Mouse (Mus musculus) heart, embryonic 12.5 days (tissue): Measurements from ENCODE around the gene Edn1. TPM values are rescaled to one million over a fixed set of nuclear protein-coding genes. Genes with fewer than 3 reads are reported as not detected.

Source experiments
- ATAC-seq: fragments of 200-750 bp; cut with Nextera tagmentation; 2 replicates; pipeline ENCODE4 v1.8.0; 2017; ENCODE audit warnings: moderate TSS enrichment, moderate library complexity; ENCODE audit not compliant: insufficient number of reproducible peaks, low FRiP score
- H3K27ac ChIP-seq: fragments of 300-500 bp; sonication (generic); 2 replicates; pipeline ENCODE4 v1.5.1; 2016; ENCODE audit warnings: mild to moderate bottlenecking, moderate library complexity; ENCODE audit not compliant: poor library complexity, severe bottlenecking
- H3K27me3 ChIP-seq: fragments of 300-500 bp; sonication (generic); replicated peaks from 2 replicates; pipeline ENCODE4 v1.6.1; 2016; ENCODE audit warnings: mild to moderate bottlenecking, moderate library complexity
- H3K36me3 ChIP-seq: fragments of 300-500 bp; sonication (generic); 2 replicates; pipeline ENCODE4 v1.6.1; 2016; ENCODE audit warnings: mild to moderate bottlenecking, moderate library complexity
- H3K4me1 ChIP-seq: fragments of 300-500 bp; sonication (generic); replicated peaks from 2 replicates; pipeline ENCODE4 v1.6.1; 2016; ENCODE audit warnings: mild to moderate bottlenecking
- H3K4me2 ChIP-seq: fragments of 300-500 bp; sonication (generic); 2 replicates; pipeline ENCODE4 v1.6.1; 2016; ENCODE audit warnings: mild to moderate bottlenecking, moderate library complexity
- H3K4me3 ChIP-seq: fragments of 300-500 bp; sonication (generic); 2 replicates; pipeline ENCODE4 v1.5.1; 2016; ENCODE audit warnings: mild to moderate bottlenecking
- H3K9ac ChIP-seq: fragments of 300-500 bp; sonication (generic); 2 replicates; pipeline ENCODE4 v1.6.1; 2016; ENCODE audit warnings: mild to moderate bottlenecking, moderate library complexity
- H3K9me3 ChIP-seq: fragments of 300-500 bp; sonication (generic); replicated peaks from 2 replicates; pipeline ENCODE4 v1.6.1; 2016; ENCODE audit warnings: mild to moderate bottlenecking, moderate library complexity
- WGBS: fragments of 180-500 bp; shearing (Covaris S2); methylation state at CpG from one replicate; pipeline ENCODE4 v1.1.7; 2016; 5-methylcytosine and 5-hydroxymethylcytosine counted together
- polyA plus RNA-seq: library from polyadenylated mRNA; unstranded; fragments of >200 nt; fragmentation: Nextera tagmentation; extraction: Ambion mirVana; gene quantifications from 2 replicates; pipeline ENCODE4 v1.2.1, GENCODE M21; 2016

Edn1 gene
- polyA plus RNA-seq, 1 experiment from 2014 or later = 9.1 TPM

DNA sequence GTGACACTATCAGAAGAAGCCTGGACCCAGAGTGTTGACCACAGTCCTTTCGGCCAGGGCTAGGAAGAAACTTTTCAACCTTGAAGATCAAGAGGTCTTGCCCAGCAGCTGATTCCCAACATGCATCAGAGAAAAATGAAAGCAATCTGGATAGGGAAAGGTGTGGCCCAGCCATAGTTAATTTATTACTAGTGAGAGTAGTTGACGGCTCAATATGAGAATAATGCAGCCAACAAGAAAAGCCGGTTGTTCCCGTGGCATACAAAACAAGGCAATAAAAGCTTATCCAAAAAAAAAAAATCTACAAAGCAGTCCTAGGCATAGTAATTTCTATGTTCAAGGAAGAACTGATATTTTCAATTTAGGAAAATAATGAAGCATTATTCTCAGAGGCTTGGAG lies 16.5 kb downstream of the Edn1 start:
- 89% methylated on average over 4 of the region's 4 CpGs for WGBS
- no peak for ATAC-seq

DNA sequence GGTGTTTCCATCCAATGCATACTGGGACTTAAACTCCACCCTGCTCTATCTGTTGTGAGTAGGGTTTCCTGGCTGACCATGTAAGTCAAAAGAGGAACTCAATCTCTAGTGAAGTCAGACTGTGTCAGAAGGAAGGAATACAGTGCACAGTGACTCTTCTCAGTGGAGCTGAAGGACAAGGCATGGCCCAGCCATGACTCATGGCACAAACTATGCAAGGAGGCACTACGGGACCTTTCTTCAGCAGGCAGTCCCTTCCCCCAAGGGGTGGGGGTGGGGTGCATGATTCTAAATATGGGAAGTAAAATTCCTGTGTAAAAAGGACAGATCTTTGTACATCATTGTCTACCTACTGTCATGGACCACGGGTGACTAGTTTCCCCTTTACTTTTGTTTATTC lies 27.3 kb downstream of the Edn1 start:
- no peak for ATAC-seq
- H3K36me3 ChIP-seq = no peaks in the 10 kb centered on the region
- 0 out of 2 replicates have a peak, but pooled peaks cover 3% of the 10 kb centered on the region for H3K4me1 ChIP-seq
- WGBS = 52% methylated on average over 2 of the region's 2 CpGs
- no peak overlapping the region for H3K9ac ChIP-seq
- H3K4me2 ChIP-seq = no peak overlapping the region
- no peak overlapping the region for H3K27ac ChIP-seq
- peaks cover 5% of the 10 kb centered on the region for H3K9me3 ChIP-seq
- no peak overlapping the region for H3K4me3 ChIP-seq
- no peaks in the 10 kb centered on the region for H3K27me3 ChIP-seq

More for the DNA sequence above, 16.5 kb downstream of the Edn1 start:
- Histone ChIP-seq H3K9me3 (no peaks in the 10 kb centered on the region), H3K4me1 (peaks cover 10% of the 10 kb centered on the region; the same call in 1 of the 2 replicates), H3K4me3 (no peak overlapping the region), H3K36me3 (no peaks in the 10 kb centered on the region), H3K27ac (no peak overlapping the region), H3K9ac (no peak overlapping the region), H3K4me2 (no peak overlapping the region), H3K27me3 (no peaks in the 10 kb centered on the region)

DNA sequence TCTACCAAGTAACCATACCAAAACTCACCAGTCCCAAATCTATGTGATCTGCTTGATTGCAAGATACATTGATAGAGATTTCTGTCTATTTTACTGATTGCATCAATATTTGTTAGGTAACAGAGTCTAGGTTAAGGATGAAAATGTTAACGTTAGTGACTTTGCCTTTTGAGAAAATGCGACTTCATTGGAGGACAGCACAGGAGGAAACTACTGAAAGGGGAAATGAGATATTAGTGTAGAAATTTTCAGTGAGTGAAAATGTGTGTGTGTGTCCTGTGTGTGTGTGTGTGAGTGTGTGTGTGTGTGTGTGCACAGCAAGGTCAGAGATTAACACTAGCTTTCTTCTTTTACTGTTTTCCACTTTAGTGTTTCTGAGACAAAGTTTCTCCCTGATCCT lies 29.8 kb downstream of the Edn1 start:
- H3K9ac ChIP-seq = no peak overlapping the region
- ATAC-seq = no peak
- 88% methylated on average over 2 of the region's 2 CpGs for WGBS
- H3K4me1 ChIP-seq = peaks cover 6% of the 10 kb centered on the region; the same call in 1 of the 2 replicates
- no peak overlapping the region for H3K4me2 ChIP-seq
- no peaks in the 10 kb centered on the region for H3K27me3 ChIP-seq
- H3K27ac ChIP-seq = no peak overlapping the region
- H3K9me3 ChIP-seq = peaks cover 5% of the 10 kb centered on the region
- no peak overlapping the region for H3K4me3 ChIP-seq
- no peaks in the 10 kb centered on the region for H3K36me3 ChIP-seq

DNA sequence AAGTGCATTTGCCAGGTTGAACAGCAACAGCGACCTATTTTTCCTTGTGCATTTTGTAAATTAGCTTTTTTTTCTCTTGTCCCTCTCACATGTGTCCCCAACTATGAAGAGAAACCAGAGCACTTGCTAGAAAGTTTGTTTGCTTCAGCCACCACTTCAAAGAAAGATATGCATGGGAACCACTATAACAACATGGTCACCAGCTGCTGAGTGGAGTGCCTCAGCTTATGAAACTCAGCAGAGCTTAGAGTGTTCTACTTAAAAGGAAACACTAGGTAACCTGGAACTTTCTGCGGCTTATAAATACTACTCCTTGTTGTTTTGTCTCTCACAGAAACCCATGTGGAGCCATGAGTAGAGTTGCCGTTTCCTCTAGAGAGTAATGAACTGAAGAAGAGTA lies 33.7 kb downstream of the Edn1 start:
- no peaks in the 10 kb centered on the region for H3K36me3 ChIP-seq
- WGBS = 84% methylated on average over 3 of the region's 3 CpGs
- no peaks in the 10 kb centered on the region for H3K27me3 ChIP-seq
- H3K4me1 ChIP-seq = peaks cover 10% of the 10 kb centered on the region; the same call in 1 of the 2 replicates
- H3K9me3 ChIP-seq = no peaks in the 10 kb centered on the region
- no peak overlapping the region for H3K4me3 ChIP-seq
- no peak for ATAC-seq
- no peak overlapping the region for H3K27ac ChIP-seq
- H3K4me2 ChIP-seq = no peak overlapping the region
- H3K9ac ChIP-seq = no peak overlapping the region

DNA sequence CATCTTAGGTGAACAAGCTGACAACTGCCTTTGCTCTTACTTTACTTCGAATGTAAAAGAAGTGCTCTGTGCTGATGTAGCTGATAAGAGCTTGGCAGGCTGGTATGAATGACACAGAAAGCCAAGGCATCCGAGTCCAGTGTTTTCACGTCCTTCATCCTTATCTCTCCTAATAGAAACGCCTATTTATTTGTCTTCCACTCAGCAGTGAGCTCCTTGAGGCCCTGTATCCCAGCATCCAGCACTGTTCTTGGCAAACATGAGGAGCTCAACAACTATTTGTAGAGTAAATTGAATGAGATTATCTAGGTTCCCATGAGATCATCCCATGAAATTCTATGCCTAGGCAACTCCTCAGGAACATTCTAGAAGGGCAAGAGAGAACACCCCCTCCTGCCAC lies 35.1 kb downstream of the Edn1 start:
- H3K27me3 ChIP-seq = no peaks in the 10 kb centered on the region
- H3K27ac ChIP-seq = no peak overlapping the region
- 15% methylated on average over 4 of the region's 4 CpGs for WGBS
- no peak overlapping the region for H3K4me3 ChIP-seq
- H3K9ac ChIP-seq = no peak overlapping the region
- no peak for ATAC-seq
- H3K4me1 ChIP-seq = peaks cover 10% of the 10 kb centered on the region; the same call in 1 of the 2 replicates
- no peak overlapping the region for H3K4me2 ChIP-seq
- no peaks in the 10 kb centered on the region for H3K36me3 ChIP-seq
- H3K9me3 ChIP-seq = no peaks in the 10 kb centered on the region

DNA sequence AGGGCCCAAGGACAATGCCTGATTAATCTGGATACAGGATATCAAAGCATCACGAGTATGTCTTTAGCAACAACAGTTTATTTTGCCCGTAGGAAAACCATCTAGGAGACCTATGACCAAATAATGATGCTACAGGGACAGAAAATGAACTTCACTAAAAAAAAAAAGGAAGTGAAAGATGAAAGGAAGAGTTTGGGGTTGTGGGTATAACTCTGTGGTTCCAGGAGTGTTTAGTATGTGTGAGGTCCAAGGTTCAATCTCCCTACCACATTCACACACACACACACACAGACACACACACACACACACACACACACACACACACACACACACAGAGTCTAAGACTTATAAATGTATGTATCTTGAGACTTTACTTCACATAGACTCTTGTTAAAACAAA lies 35.8 kb downstream of the Edn1 start:
- 80% methylated on average over 2 of the region's 2 CpGs for WGBS

DNA sequence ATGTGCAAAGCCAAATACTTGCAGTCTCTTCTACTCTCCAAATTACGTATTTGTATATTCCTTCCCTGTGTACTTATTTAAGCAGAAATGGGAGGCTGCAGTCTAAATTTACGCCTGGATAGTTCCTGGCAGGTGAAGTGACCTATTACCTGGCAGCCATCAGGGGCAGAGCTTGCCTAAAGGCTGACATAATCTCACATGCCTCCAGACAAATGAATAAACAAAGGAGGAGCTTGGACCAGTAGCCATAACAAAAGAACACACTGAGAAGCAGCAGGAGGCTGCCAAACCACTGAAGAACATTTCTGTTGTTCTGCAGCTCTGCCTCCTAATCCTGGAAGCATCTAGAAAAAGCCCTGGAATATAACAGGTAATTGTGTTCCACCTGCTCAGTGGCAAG lies 38.2 kb downstream of the Edn1 start:
- Histone ChIP-seq H3K4me3 (no peak overlapping the region), H3K9me3 (no peaks in the 10 kb centered on the region), H3K4me1 (peaks cover 15% of the 10 kb centered on the region; the same call in 1 of the 2 replicates), H3K4me2 (no peak overlapping the region), H3K9ac (no peak overlapping the region), H3K27me3 (no peaks in the 10 kb centered on the region), H3K27ac (no peak overlapping the region), H3K36me3 (no peaks in the 10 kb centered on the region)
- 73% methylated on average over 2 of the region's 2 CpGs for WGBS
- ATAC-seq = no peak

More for the DNA sequence above, 35.8 kb downstream of the Edn1 start:
- H3K9me3 ChIP-seq = no peaks in the 10 kb centered on the region
- no peaks in the 10 kb centered on the region for H3K27me3 ChIP-seq
- no peak overlapping the region for H3K4me3 ChIP-seq
- H3K36me3 ChIP-seq = no peaks in the 10 kb centered on the region
- H3K4me1 ChIP-seq = peaks cover 10% of the 10 kb centered on the region; the same call in 1 of the 2 replicates
- H3K27ac ChIP-seq = no peak overlapping the region
- ATAC-seq = no peak
- no peak overlapping the region for H3K9ac ChIP-seq
- H3K4me2 ChIP-seq = no peak overlapping the region

DNA sequence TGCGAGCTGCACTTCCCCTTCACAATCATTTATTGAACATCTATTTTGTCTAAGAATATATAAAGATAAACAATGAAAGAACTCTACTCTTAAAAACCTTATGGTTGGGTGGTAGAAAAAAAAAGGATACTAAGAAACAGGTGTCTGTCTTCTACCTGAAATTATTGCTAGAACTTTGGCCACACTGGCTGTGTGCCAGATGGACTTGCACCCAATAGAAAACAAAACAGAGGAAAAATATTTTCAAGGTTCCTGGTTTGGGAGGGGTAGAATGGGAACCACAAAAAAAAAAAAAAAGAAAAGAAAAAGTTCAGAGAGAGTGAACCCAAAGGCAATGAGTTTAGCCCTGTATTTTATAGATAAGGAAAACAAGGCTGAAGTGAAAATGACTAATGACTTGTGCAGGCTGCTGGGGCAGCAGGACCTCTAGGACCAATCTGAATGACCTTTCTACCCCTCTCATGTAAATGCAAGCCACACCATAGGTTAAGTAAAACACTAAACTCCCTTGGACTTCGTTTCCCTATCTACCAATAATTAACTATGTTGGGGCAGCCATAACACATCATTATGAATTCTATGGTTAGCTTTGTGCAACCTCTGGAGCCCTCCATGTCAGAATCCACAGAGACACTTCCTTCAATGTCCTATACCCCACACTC lies 40.7 kb downstream of the Edn1 start:
- H3K27me3 ChIP-seq = no peaks in the 10 kb centered on the region
- WGBS = 84% methylated on average over 2 of the region's 2 CpGs
- no peak overlapping the region for H3K4me3 ChIP-seq
- H3K36me3 ChIP-seq = no peaks in the 10 kb centered on the region
- H3K4me2 ChIP-seq = no peak overlapping the region
- no peak for ATAC-seq
- peaks cover 6% of the 10 kb centered on the region; the same call in 1 of the 2 replicates for H3K4me1 ChIP-seq
- H3K9me3 ChIP-seq = no peaks in the 10 kb centered on the region
- no peak overlapping the region for H3K9ac ChIP-seq
- no peak overlapping the region for H3K27ac ChIP-seq

DNA sequence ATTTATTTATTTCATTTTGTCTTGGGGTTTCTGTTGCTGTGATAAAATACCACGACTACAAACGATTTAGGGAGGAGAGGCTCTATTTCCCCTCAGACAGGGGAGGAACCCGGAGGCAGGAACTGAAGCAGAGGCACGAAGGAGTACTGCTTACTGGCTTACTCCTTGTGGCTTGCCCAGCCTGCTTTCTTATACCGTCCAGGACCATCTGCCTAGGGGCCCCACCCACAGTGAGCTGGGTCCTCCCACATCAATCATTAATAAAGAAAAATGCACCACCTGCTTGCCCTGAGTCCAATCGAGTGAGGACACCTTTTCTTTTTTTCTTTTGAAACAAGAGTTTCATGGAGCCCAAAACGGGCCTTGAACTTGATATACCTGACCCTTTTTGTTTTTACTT lies 44.2 kb downstream of the Edn1 start:
- Histone ChIP-seq H3K9me3 (no peaks in the 10 kb centered on the region), H3K36me3 (no peaks in the 10 kb centered on the region), H3K4me2 (no peak overlapping the region), H3K4me3 (no peak overlapping the region), H3K27ac (no peak overlapping the region), H3K9ac (no peak overlapping the region), H3K4me1 (peaks cover 6% of the 10 kb centered on the region; the same call in 1 of the 2 replicates), H3K27me3 (no peaks in the 10 kb centered on the region)
- 75% methylated on average over 7 of the region's 7 CpGs for WGBS
- no peak for ATAC-seq

DNA sequence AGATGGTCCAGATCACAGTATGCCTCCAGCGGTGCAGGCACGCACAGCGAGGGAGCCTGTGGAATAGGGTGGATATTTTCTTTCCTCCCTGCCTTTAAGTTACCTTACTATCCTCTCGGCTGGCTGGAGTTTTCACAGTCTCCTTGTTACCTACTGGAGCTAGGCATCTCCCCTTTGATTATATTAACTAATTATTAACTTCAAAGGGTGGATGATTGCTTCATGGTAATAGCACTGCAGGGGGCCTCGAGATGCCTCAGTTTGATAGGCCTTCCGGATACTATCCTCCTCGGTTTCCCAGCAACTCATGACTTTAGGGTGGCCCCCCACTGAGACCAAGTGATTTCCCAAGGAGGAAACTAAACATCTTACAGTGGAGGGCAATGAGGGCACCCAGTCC lies 45.1 kb downstream of the Edn1 start:
- Histone ChIP-seq H3K4me2 (no peak overlapping the region), H3K36me3 (no peaks in the 10 kb centered on the region), H3K27ac (no peak overlapping the region), H3K27me3 (no peaks in the 10 kb centered on the region), H3K4me1 (peaks cover 6% of the 10 kb centered on the region; the same call in 1 of the 2 replicates), H3K9me3 (no peaks in the 10 kb centered on the region), H3K4me3 (no peak overlapping the region), H3K9ac (no peak overlapping the region)
- ATAC-seq = no peak
- WGBS = 59% methylated on average over 7 of the region's 7 CpGs

DNA sequence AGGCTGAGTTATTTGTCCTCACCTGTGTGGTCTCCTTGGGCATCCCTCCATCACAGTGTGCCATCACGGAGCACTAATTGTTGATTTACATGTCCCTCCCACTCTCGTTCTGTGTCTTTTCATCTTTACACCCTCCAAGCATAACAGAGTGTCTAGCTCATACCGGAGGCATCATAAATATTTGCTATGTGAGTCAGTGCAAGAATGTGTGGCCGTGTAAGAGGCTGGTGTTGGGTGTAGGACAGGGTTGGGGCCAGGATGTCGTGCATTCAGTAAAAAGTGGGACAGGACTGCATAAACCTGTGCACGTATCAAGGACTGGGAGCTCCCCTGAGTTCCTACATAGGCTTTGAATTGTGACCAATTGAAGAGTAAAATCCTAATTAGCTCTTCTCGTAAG lies 50.4 kb downstream of the Edn1 start:
- H3K9ac ChIP-seq = no peak overlapping the region
- no peaks in the 10 kb centered on the region for H3K36me3 ChIP-seq
- no peak overlapping the region for H3K4me2 ChIP-seq
- H3K9me3 ChIP-seq = no peaks in the 10 kb centered on the region
- WGBS = 58% methylated on average over 7 of the region's 7 CpGs
- H3K4me3 ChIP-seq = no peak overlapping the region
- no peaks in the 10 kb centered on the region for H3K4me1 ChIP-seq
- no peak for ATAC-seq
- no peak overlapping the region for H3K27ac ChIP-seq
- H3K27me3 ChIP-seq = no peaks in the 10 kb centered on the region
